Mouse (Mus musculus) neural tube, embryonic 10.5 days (tissue): ENCODE measurements around the gene Shisal2b.
"Not testable (repeated sequence)": the region's sequence is repeated elsewhere in the genome, so short reads cannot be mapped to it uniquely, and the experiment has no call there.

Source experiments
- DNase-seq: peaks from one replicate; pipeline ENCODE4 v3.0.0-alpha.2; 2017; ENCODE audit warnings: low spot score; ENCODE audit errors: extremely low spot score

Shisal2b gene

DNA sequence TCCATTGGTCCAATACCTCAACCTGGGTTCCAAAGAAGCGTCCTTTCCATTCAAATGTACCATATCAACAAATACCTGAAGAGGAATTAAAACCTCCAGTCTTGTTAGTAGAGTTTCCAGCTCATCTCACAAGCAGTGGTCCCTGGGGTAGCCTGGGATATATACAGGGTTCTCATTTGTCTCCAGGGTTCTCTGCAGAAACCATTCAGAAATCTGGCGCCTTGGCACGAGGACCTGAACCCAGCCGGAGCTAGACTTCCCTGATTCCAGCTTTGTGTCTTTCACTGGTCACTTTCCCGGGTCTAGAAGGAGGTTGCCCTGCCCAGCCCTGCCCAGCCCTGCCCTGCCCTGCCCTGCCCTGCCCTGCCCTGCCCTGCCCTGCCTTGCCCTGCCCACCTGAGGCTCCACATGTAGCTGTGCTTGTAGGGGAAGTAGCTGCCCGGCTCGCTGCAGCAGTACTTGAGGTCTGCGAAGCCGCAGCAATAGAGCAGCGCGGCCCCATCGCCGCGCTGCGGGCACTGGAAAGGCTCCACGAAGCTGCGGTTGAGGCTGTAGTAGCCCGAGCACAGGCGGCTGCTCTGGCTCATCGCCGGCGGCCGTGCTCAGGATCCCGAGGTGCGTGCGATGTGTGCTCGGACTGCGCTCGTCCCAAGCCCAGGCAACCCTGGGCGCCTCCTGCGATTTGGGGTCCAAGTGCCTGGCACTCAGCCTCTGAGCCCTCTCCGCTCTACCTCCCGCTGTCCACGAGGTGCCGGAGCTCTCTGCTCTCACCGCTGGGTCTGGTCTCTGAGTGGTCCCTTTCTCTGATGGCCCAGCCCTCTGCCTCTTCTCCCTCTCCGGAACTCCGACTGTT is at the start of gene Shisal2b:
Gene Shisal2b (minus strand): TSS at position 767 of the 853 bp plus-strand sequence.
- peak; percentile 55 for DNase-seq

DNA sequence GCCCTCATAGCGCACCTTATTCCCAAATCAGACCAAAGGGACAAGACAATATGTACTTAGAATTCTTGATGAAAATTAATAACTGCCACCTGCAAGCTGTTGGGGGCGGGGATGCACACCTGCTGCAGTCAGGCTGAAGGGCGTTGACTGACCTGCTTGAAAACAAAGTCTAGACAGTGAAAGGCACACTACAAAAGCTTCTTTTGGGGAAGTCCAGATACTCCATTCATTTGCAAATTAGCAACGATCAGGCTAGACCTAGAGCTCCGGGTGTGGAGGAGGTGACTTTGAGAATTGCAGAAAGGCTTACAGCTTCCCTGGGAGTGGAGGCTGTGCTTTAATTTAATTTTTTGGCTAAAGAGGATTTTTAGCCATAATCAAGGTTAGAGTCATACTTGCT is 47.9 kb upstream of the Shisal2b start:
- not testable (repeated sequence) for DNase-seq

DNA sequence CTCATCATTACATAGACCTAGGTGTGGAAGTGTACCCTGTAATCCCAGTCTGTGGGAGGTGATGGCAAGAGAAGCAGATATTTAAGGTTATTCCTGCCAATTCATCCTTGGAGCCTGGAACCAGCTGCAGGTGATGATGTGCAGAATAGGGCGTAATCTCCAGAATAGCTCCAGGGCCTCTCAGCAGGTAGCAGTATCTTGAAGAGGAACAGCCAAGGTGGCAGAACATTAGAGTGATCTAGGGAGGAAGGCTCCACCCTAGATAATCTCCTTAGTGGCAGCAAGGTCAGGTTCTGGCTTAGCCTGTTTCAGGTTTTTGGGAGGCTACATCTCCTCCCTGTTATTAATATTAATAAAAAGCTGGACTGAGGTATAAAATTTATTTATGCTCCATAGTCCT is 47.3 kb upstream of the Shisal2b start:
- DNase-seq = not testable (repeated sequence)

DNA sequence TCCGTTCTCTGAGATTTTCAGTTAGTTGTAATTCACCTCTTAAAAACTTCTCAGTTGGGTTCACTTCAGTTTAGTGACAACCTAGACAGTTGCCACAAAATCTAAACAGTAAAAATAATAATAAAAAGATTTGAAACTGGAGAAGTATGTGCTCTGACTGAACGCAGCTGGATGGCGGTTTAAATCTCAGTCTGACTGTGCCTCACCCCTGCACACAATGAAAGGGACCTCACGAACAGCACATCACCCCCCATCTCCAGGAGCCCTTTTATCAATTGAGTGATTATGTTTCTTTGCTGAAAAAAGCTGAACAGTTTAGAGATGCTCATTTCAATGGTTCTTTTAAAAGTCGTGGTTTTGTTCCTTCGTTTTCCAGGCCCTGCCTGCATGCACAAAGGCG is 45.0 kb upstream of the Shisal2b start:
- DNase-seq = no peak

DNA sequence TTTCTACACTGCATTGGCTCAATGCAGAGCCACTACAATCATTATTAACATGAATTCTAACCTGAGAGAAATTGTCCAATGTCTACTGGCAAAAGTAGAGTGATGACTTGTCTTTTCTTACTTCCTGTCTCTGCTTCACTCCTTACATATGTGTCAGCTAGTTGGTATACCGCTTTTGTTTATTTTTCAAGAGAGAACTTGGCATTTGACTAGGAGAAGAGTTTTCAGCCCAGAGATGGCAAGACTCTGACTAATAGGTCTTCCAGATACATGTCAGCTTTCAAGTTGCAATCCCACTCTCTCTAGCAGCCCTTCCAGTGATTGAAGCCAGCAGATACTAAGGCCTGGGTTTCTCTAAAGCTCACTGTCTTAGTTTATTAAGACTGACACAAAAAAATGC is 31.1 kb upstream of the Shisal2b start:
- DNase-seq = no peak

DNA sequence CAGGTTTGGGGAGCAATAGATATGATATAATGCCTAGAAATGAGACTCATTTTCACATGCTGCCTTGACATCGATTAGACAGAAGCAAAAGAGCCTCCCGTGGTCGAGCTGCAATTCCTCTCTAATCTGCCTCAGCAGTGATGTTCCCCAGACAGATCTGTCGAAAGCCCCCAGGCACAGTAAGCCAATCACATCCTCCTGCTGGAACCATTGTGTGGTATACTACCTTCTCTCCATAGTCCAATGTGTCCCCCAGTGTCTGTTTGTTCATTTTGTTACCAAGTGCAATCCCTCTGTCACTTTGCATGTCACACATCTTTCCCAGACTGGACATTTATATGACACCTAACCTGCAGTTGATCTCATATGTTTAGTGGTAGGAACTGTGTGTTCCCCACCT is 28.6 kb upstream of the Shisal2b start:
- no peak for DNase-seq

DNA sequence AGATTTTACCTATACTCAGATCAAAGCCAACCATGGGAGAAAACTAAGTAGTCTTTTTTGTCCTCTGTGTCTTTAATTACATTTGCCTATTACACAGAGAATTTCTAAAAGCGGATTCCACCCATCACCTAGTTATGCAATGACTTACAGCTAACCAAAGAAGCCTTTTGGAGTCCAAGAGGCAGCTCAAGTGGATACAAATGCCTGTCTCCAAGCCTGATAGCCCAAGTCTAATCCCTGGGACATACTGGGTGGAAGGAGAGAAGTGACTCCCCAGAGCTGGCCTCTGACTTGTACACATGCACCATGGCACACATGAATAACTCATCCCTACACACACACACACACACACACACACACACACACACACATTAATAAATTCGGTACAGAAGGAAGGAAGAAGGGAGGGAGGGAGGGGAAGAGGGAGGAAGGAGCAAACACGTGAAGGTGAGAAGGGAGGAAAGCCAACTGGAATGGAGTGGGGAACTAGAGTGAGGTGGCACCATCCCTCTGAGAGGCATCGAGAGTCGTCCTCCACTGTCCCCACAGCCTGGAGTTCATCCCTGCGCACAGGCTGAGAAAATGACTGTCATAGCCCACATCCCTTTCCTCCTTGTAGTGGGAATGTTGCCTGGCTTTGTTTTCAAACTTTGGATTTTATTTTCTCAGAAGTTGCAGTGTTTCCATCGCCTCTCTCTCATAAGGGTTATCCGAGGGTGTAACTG is 22.8 kb upstream of the Shisal2b start:
- no peak for DNase-seq

DNA sequence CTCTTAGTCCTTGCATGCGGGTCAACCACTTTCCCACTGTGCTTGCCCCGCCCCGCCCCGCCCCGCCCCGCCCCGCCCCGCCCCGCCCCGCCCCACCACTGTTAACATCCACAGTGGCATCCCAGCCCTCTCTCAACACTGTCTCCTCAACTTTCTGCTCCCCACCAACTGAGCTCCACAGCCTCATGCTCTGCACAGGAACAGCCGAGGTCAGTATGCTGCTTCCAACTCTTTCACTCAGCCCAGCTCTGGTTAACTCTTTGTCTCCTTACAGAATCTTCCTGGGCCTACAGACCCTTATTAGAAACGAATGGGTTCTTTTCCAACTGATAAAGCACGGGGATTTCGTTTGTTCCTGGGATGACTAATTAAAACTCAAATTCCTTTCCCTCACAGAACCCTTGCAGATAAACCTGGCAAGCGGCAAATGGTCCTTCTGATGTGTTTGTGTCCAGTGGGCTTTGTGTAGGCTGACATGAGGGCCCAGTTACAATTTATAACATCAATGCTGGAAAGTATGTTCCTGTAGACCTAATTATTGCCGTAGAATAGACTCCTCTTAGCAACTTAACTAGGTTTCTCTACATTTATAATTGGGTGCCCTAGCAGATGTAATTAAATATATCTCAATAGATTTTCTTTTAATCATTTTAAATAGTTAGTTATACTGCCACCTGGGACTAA is 20.0 kb upstream of the Shisal2b start:
- DNase-seq = no peak

DNA sequence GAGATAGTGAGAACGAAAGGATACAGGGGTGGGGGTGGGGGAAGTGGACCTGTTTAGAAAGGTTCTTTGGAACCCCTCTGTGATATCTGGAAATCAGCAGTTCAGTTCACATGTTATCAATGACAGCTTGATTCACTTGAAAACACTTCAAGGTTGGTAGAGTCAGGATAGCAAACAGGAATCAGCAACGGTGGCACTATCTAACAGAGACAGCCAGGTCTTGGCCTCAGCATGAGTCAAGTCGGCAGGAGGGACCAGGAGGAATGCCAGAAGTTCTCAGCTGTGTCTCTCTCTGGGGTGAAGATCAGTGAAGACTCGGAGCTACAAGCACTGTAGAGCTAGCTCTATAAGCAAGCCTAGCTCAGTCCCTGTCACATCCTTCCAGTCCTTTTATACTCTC is 14.8 kb upstream of the Shisal2b start:
- DNase-seq = no peak

DNA sequence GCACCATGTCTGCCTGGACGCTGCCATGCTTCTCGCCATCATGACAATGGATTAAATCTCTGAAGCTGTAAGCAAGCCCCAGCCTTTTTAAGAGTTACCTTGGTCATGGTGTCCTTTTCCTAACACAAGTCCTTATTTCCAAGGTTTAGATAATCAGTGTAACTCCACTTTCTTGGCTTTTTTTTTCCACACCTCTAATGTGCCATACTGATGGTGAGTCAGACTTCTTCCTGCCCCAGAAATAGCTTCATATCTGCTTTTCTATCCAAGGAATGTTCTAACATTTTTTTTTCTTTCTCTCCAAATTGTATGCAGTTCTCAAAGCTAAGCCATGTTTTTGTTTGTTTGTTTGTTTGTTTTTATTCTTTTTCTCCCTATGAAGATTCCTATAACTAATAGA is 6.2 kb upstream of the Shisal2b start:
- no peak for DNase-seq

DNA sequence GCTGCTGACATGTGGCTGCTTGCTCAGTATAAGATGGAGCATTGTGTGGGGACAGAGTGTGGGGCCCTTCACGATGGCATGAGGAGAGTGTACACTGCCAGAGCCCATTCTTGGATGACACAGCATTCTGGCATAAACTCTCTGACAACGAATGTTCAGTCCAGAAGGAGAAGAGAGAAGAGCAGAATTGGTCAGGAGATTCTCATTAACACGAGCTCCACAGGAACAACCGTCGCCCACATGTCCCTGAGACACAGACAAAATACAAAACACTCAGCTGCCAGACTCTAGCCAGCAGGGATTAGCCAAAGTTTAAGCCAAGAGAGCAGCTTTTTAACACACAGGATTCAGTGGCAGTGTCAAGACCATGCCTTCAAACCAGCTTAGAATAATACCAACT is 3.0 kb upstream of the Shisal2b start:
- no peak for DNase-seq

DNA sequence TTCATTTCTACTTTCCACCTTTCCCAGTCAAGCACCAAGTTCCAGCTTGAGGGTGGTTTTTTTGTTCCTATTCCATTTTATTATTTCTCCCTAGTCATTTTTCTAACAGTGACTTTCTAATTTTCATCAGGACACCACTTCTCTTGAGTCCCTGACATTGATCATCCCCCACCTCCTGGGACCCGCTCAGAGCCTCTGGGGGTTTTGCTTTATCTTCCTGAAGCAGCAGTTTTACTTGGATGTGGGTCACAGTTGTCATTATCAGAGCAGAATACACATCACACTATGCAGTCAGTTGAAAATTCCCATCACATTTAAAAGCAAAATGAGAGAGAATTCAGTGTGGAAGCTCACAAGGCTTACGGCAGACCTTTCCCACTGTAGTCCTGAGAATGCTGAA is 10.0 kb downstream of the Shisal2b start:
- DNase-seq = no peak

DNA sequence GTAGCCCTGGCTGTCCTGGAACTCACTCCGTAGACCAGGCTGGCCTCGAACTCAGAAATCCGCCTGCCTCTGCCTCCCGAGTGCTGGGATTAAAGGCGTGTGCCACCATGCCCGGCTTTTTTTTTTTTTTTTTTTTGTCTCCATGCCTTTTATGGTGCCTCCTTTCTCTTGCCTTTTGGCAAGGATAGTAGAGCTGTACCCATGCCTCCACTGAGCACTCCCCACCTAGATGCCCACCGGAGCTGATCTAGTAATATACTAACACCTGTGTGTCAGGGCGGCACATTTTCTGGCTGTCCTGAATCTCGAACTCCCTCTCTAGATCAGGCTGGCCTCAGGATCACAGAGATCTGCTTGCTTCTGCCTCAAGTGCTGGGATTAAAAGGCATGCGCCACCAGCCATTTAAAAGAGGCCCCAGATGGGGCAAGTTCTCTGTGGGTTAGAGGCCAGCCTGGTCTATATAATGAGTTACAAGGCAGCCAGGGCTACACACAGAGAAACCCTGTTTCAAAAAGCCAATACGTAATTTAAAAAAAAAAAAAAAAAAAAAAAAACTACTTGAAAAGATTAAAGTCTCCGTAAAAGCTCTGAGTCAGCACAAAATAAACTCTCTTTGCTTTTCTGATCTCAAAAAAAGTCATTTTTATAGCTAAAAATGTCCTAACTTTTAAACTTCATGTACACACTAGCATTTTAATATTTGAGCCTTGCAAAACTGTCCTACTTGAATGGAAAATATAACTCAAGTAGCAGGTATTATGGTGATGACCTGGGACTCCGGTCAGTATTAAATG is 20.2 kb downstream of the Shisal2b start:
- no peak for DNase-seq

DNA sequence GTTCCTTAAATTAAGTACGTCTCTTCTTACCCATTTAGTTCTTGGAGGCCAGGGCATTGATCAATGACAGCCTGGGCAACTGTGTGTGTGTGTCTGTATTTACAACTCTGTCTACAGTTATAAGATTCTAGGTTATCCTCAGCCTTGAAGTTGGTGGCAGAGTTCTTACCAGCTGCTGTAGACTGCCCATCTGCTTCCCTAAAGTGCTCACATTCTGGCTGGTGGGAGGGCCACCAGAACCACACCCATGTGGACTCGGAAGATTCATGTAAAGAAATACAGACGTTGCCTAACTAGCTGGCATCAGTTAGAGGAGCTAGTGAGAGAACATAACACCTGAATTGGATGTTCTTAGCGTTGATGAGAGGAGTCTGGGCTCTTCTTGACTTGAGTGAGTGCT is 21.8 kb downstream of the Shisal2b start:
- no peak for DNase-seq

DNA sequence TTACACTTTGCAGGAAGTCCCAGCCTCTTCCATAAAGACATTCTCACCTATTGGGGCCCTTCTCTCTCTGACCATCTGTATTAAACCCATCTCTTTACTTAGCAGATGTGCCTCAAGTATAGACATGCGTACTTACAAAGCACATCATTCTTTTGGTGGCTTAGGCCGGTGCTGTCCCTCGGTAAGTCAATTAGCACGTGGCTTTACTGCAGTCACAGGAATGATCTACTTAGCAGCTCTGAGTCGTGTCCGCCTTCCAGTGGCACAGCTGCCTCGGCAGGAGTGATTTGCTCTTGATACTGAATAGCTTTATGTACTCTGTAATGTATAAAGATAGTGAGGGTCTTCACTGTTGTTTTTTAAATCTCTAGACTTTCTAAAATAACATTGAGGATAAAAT is 26.1 kb downstream of the Shisal2b start:
- no peak for DNase-seq

DNA sequence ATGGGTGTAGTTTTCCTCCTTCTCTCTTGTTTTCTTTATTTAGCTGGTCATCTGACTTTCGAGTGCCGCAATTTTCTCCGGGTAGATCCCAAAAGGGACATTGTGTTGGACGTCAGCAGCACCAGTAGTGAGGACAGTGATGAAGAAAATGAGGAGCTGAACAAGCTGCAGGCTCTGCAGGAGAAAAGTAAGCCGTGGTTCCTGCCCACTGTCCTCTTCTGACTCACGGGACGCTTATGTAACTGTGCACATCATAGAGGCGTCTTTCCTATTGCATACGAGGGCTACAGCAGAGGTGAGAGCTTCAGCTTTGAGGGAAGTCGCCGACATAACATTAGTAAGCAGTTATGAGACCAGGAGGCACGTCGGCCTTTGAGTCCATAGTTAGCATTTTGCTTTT is 30.9 kb downstream of the Shisal2b start:
- no peak for DNase-seq

DNA sequence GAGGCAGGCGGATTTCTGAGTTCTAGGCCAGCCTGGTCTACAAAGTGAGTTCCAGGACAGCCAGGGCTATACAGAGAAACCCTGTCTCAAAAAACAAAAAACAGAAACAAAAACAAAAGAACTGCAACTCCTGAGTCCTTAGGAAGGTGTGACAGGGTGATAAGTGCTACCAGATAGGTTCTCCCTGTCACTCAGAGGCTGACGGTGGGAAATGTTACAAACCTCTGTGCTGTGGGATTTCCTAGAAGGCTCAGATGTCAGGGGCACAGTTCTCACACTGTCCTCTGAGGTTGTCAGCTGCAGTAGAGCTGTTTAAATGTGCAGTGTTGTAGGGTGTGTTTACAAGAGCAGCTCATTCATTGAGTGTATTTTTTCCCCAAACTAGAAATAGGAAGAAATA is 38.2 kb downstream of the Shisal2b start:
- no peak for DNase-seq

DNA sequence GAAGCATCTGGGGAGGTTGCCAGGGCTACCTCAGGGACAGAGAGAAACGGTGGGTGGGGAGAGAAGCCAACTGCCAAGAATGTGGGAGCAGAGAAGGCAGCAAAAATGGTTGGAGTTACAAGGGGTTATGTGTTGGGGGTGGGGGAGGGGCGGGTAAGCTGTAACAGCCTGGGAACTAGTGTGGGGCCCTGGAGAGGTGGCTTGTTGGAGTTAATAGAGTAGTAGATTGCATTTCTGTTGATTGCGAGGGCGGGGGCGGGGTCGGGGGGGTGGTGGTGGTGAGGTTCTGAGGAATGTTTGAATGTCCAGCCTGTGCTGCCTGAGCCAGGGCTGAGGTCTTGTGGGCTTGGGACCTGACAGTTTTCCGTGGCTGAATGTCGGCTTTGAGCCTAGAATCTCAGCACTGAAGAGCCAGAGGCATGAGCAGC is 41.3 kb downstream of the Shisal2b start:
- no peak for DNase-seq

DNA sequence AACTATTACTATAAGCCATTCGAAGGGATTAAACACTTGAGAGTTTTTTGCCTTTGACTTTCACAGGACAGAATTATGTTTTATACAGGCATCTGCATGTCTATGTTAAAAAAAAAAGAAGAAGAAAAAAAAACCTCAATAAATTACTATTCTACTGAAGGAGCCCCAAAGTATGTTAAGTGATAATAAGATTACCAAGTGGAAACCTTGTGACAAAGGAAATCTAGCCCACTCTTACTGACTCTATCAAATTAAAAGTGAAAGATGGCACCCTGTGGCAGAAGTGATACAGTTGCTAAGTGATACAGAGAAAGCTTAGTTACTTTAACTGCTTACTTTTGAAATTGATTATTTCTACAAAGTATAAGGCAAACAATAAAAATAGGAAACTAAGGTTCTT is 41.8 kb downstream of the Shisal2b start:
- no peak for DNase-seq

DNA sequence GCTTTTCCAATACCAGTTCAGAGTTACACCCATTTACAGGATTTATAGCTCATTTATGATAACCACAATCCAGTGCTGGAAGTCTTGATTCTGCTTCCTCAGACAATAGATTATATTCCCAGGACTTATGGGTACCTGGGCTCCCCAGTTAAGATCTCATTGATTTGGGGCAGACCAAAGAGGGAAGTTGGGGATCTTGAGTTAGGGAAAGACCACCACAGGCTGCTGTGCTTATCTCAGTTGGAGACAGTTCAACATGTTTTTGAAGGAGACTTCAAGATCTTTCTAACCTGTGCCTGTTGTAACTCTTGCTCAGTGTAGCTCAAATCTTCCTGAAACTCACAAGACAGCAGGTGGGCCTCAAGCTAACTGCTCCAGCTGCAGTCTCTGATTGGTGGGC is 42.5 kb downstream of the Shisal2b start:
- DNase-seq = no peak

DNA sequence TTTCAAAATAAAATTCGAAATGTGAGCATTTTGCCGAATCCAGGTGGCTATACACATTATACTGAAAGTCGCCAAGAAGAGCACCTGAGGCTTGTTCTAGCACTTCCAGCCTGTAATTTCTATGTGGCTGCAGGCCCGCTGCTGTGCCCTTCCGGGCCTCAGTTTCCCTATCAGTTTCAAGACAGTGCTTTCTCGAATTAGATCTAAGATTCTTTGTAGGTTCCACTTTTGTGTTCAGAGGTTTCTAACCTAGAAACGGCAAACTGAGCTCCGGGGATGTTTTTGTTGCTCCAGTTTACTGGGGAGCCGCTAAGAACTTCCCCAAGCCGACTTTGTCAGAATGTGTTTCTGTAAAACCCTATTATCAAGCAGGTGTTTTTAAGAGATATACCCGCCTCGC is 46.0 kb downstream of the Shisal2b start:
- no peak for DNase-seq
